Mouse (Mus musculus) hindbrain, embryonic 15.5 days (tissue): Measurements from ENCODE around the gene Sema6d. TPM values are rescaled to one million over a fixed set of nuclear protein-coding genes. Genes with fewer than 3 reads are reported as not detected.
A peak's percentile ranks its signal among the peaks of the same experiment; 100 is the strongest.

Source experiments
- ATAC-seq: fragments of 200-750 bp; cut with Nextera tagmentation; 2 replicates; pipeline ENCODE4 v1.8.0; 2017; ENCODE audit warnings: low read depth, moderate number of reproducible peaks, moderate TSS enrichment; ENCODE audit not compliant: low FRiP score
- H3K27ac ChIP-seq: fragments of 300-500 bp; sonication (generic); replicated peaks from 2 replicates; pipeline ENCODE4 v1.5.1; 2015; ENCODE audit warnings: mild to moderate bottlenecking, inconsistent platforms
- H3K27me3 ChIP-seq: fragments of 300-500 bp; sonication (generic); 2 replicates; pipeline ENCODE4 v1.6.1; 2015; ENCODE audit warnings: control low read depth, inconsistent platforms
- H3K36me3 ChIP-seq: fragments of 300-500 bp; sonication (generic); 2 replicates; pipeline ENCODE4 v1.6.1; 2015; ENCODE audit warnings: control low read depth, inconsistent platforms
- H3K4me1 ChIP-seq: fragments of 300-500 bp; sonication (generic); replicated peaks from 2 replicates; pipeline ENCODE4 v1.6.1; 2015; ENCODE audit warnings: control low read depth, inconsistent platforms
- H3K4me2 ChIP-seq: fragments of 300-500 bp; sonication (generic); 2 replicates; pipeline ENCODE4 v1.6.1; 2015; ENCODE audit warnings: moderate library complexity, mild to moderate bottlenecking, inconsistent platforms
- H3K4me3 ChIP-seq: fragments of 300-500 bp; sonication (generic); 2 replicates; pipeline ENCODE4 v1.5.1; 2015; ENCODE audit warnings: mild to moderate bottlenecking, inconsistent platforms
- H3K9ac ChIP-seq: fragments of 300-500 bp; sonication (generic); 2 replicates; pipeline ENCODE4 v1.6.1; 2015; ENCODE audit warnings: inconsistent platforms
- H3K9me3 ChIP-seq: fragments of 300-500 bp; sonication (generic); 2 replicates; pipeline ENCODE4 v1.6.1; 2016; ENCODE audit warnings: control low read depth, inconsistent platforms
- WGBS: fragments of 180-500 bp; shearing (Covaris S2); methylation state at CpG from one replicate; pipeline ENCODE4 v1.1.7; 2015; 5-methylcytosine and 5-hydroxymethylcytosine counted together
- polyA plus RNA-seq: library from polyadenylated mRNA; unstranded; fragments of >200 nt; fragmentation: Nextera tagmentation; extraction: Ambion mirVana; gene quantifications from 2 replicates; pipeline ENCODE4 v1.2.1, GENCODE M21; 2015

The Sema6d gene
- polyA plus RNA-seq, 1 experiment from 2014 or later, result 45.3 TPM

DNA sequence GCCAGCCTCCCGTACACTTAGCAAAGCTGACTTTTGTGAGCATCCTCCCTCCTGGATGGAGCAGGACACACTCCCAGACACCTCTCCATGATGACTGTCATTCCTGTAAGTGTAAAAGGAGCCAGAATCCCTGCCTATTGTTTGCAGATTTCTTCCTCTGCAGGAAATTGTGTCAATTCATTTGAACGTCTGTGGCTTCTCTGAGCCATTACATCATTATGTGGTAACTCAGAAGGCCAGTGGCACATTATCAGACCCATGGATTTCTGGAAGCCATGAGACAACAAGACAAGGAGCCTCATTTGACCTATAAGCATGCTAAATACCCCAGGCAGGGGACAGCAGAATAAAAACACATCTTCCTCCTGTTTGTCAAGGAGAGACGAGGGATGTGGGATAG lies 327.0 kb downstream of the Sema6d start:
- Histone ChIP-seq H3K4me3 (no peak overlapping the region), H3K27ac (no peak overlapping the region), H3K36me3 (no peaks in the 10 kb centered on the region), H3K9me3 (no peaks in the 10 kb centered on the region), H3K27me3 (no peaks in the 10 kb centered on the region), H3K9ac (no peak overlapping the region), H3K4me2 (no peak overlapping the region), H3K4me1 (no peaks in the 10 kb centered on the region)
- WGBS, result 70% methylated on average over 3 of the region's 3 CpGs
- ATAC-seq, result no peak

GRCm38 (mm10) chr2:124418319-124418718 lies 328.6 kb downstream of the Sema6d start:
- Histone ChIP-seq H3K9me3 (no peaks in the 10 kb centered on the region), H3K4me2 (no peak overlapping the region), H3K4me1 (no peaks in the 10 kb centered on the region), H3K9ac (no peak overlapping the region), H3K4me3 (no peak overlapping the region), H3K27ac (no peak overlapping the region), H3K27me3 (no peaks in the 10 kb centered on the region), H3K36me3 (no peaks in the 10 kb centered on the region)
- no peak for ATAC-seq
- WGBS, result 92% methylated on average over 2 of the region's 2 CpGs

DNA sequence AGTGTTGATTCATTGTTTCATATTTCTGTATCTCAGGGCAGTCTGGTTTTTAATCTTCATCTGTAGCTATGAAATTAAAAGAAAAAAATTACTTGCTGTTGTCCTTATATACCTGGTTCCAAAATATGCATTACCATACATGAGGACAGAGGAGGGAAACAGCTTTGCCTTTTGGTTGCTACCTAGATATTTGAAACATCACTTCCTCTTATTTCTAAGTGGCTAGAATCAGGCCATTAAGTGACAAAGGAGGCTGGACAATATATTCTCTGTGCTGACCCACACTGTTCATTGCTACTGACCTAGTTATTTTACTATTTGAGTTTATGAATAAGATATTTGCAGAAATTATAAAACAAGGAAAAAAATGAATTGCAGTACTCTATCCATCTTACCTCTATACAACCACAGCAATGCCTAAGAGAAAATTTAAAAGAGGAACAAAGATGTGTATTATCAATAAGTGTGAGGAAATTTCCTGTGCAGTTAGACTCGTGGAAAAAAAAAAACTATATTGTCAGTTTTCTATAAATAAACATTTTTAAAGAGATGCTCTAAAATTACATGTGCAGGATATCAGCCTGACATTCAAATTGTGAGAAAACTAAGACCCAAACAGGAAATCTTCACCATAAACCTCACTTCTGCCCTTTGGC lies 330.5 kb downstream of the Sema6d start:
- WGBS, result 63% methylated on average over 1 of the region's 1 CpGs
- H3K36me3 ChIP-seq, result no peaks in the 10 kb centered on the region
- H3K27ac ChIP-seq, result no peak overlapping the region
- H3K4me1 ChIP-seq, result no peaks in the 10 kb centered on the region
- no peak overlapping the region for H3K4me3 ChIP-seq
- no peak for ATAC-seq
- no peak overlapping the region for H3K4me2 ChIP-seq
- H3K27me3 ChIP-seq, result no peaks in the 10 kb centered on the region
- no peaks in the 10 kb centered on the region for H3K9me3 ChIP-seq
- H3K9ac ChIP-seq, result no peak overlapping the region

DNA sequence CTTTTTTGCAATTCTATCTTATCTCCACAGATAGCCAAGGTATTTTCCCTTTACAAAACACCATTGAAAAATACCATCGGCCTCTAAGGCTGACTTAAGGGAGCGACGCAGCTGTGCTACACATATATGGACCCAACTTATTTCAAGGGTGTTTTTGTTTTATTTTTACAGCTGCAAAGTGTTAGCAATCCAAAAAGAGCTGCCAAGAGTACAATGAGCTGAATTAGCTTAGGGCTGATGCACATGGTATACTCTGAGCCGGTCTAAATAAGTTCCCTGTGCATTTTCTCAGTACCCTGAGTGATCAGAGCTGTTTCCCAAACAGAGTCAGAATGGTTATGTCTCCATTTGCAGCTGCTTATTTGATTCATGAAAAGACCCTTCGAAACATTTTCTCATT lies 340.0 kb downstream of the Sema6d start:
- WGBS, result 80% methylated on average over 5 of the region's 5 CpGs
- Histone ChIP-seq H3K27ac (no peak overlapping the region), H3K36me3 (no peaks in the 10 kb centered on the region), H3K27me3 (no peaks in the 10 kb centered on the region), H3K9me3 (no peaks in the 10 kb centered on the region), H3K9ac (no peak overlapping the region), H3K4me3 (no peak overlapping the region), H3K4me1 (no peaks in the 10 kb centered on the region), H3K4me2 (no peak overlapping the region)
- no peak for ATAC-seq

DNA sequence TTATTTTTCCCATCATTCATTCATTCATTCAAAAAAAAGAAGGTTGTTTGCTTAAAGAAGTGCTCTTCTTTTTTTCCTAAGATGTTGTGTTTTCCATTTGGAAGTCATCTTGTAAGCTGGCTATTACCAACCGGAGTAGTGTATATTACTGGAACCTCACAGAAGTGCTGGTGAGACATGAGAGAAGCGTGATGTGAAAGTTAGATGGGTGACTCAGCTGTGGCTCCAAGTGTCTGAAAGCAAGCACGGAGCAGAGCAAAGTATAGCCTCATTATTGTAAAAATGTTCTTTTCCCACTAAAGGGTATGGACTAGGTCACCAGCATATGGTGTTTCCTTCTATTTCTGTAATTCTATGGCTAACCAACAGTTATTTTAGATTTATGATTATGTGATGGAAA lies 340.9 kb downstream of the Sema6d start:
- Histone ChIP-seq H3K4me2 (no peak overlapping the region), H3K9me3 (no peaks in the 10 kb centered on the region), H3K36me3 (no peaks in the 10 kb centered on the region), H3K27me3 (no peaks in the 10 kb centered on the region), H3K9ac (no peak overlapping the region), H3K4me3 (no peak overlapping the region), H3K27ac (no peak overlapping the region), H3K4me1 (peaks cover 3% of the 10 kb centered on the region)
- no peak for ATAC-seq
- 98% methylated on average over 3 of the region's 3 CpGs for WGBS

DNA sequence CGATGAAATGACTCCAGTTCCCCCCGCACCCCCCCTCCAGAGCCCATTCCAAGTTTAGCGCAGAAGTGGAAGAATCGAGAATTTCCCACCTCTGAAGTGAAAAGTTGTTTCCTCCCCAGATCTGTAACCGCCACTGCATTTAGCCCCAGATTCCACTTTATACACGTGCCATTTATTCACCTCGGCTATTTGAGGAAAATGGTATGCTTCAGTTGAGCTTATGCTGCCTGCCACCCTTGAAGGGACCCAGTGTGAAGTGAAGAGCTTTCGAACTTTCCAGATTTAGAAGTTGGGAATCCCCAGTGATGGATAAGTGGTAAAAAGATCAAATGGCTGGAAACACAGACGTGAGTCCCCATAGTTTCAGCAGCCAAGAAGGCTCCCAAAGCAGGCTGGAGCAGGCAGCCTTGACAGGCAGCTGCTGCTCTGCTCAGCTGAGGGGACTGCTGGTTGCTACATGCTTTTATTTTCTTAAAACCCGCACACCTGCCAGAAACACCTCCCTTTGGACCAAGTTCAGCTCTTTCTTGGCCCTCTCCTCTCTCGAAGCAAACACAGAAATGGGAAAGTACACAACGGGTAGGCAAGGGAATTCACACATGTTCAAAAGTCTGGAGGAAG lies 345.7 kb downstream of the Sema6d start:
- H3K9me3 ChIP-seq, result no peaks in the 10 kb centered on the region
- H3K4me1 ChIP-seq, result peaks cover 8% of the 10 kb centered on the region
- H3K36me3 ChIP-seq, result no peaks in the 10 kb centered on the region
- no peak for ATAC-seq
- no peaks in the 10 kb centered on the region for H3K27me3 ChIP-seq
- no peak overlapping the region for H3K4me2 ChIP-seq
- WGBS, result 84% methylated on average over 12 of the region's 12 CpGs
- no peak overlapping the region for H3K9ac ChIP-seq
- H3K27ac ChIP-seq, result 0 out of 2 replicates have a peak overlapping the region, but pooled peaks have one; percentile 1
- H3K4me3 ChIP-seq, result no peak overlapping the region

- no peak overlapping the region for H3K9ac ChIP-seq
- no peaks in the 10 kb centered on the region for H3K27me3 ChIP-seq
- no peaks in the 10 kb centered on the region for H3K9me3 ChIP-seq
- ATAC-seq, result no peak
- H3K4me2 ChIP-seq, result no peak overlapping the region
- H3K36me3 ChIP-seq, result no peaks in the 10 kb centered on the region
- H3K4me1 ChIP-seq, result peaks cover 8% of the 10 kb centered on the region
- H3K4me3 ChIP-seq, result no peak overlapping the region
- 82% methylated on average over 8 of the region's 8 CpGs for WGBS
- no peak overlapping the region for H3K27ac ChIP-seq
Observed at GRCm38 (mm10) chr2:124436704-124437103, 346.9 kb downstream of the Sema6d start.

DNA sequence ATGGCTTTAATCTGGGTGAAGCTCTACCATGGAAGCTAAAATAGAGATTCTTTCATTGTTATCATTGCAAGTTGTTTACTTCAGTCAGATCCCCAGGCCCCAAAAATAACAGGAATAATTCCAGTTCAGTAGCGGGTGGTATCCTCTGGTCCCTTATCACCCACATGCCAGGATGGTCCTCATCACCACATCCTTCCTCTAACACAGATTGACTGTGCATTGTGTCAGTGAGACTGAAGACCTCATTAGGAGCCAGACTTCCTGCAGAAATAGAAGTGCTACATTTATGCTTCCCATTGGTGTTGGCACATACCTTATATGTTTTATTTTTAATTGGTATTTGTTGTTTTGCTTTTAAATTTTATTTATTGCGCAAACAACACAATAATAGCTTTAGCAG lies 354.4 kb downstream of the Sema6d start:
- ATAC-seq, result no peak
- no peak overlapping the region for H3K4me3 ChIP-seq
- 90% methylated on average over 2 of the region's 2 CpGs for WGBS
- H3K9me3 ChIP-seq, result no peaks in the 10 kb centered on the region
- H3K4me2 ChIP-seq, result no peak overlapping the region
- no peak overlapping the region for H3K9ac ChIP-seq
- no peak overlapping the region for H3K27ac ChIP-seq
- H3K27me3 ChIP-seq, result no peaks in the 10 kb centered on the region
- no peaks in the 10 kb centered on the region; the same call in 1 of the 2 replicates for H3K4me1 ChIP-seq
- H3K36me3 ChIP-seq, result no peaks in the 10 kb centered on the region

GRCm38 (mm10) chr2:124455881-124456280 lies 366.1 kb downstream of the Sema6d start:
- Histone ChIP-seq H3K27ac (no peak overlapping the region), H3K9me3 (no peaks in the 10 kb centered on the region), H3K9ac (no peak overlapping the region), H3K36me3 (no peaks in the 10 kb centered on the region), H3K27me3 (no peaks in the 10 kb centered on the region), H3K4me1 (no peaks in the 10 kb centered on the region), H3K4me3 (no peak overlapping the region), H3K4me2 (no peak overlapping the region)
- no peak for ATAC-seq
- WGBS, result 75% methylated on average over 2 of the region's 2 CpGs

DNA sequence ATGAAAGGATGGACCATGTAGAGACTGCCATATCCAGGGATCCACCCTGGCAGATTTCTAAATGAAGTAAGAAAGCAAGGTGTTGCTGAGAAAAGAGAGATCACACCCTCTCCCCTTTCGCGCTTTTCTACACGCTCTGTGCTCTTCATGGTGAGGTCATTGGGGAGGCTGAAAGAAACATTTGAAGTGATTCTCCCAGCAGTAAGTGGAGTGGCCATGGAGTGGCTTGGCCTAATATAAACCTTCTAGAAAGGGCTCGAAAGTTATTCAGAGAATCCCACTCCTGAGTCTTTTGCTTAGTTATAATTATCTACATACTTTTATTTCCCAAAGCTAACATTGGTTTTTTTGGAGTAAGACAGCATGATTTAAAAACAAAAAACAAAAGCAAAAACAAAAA lies 367.2 kb downstream of the Sema6d start:
- Histone ChIP-seq H3K4me2 (no peak overlapping the region), H3K9me3 (no peaks in the 10 kb centered on the region), H3K4me3 (no peak overlapping the region), H3K27ac (no peak overlapping the region), H3K27me3 (no peaks in the 10 kb centered on the region), H3K36me3 (no peaks in the 10 kb centered on the region), H3K9ac (no peak overlapping the region), H3K4me1 (no peaks in the 10 kb centered on the region)
- WGBS, result 97% methylated on average over 4 of the region's 4 CpGs
- ATAC-seq, result no peak

GRCm38 (mm10) chr2:124458028-124458427 lies 368.3 kb downstream of the Sema6d start:
- WGBS, result 76% methylated on average over 2 of the region's 2 CpGs
- no peak overlapping the region for H3K27ac ChIP-seq
- no peaks in the 10 kb centered on the region for H3K9me3 ChIP-seq
- no peak overlapping the region for H3K4me3 ChIP-seq
- no peaks in the 10 kb centered on the region for H3K36me3 ChIP-seq
- H3K4me1 ChIP-seq, result no peaks in the 10 kb centered on the region
- ATAC-seq, result no peak
- no peaks in the 10 kb centered on the region for H3K27me3 ChIP-seq
- no peak overlapping the region for H3K9ac ChIP-seq
- no peak overlapping the region for H3K4me2 ChIP-seq

GRCm38 (mm10) chr2:124460956-124461355 lies 371.2 kb downstream of the Sema6d start:
- H3K9me3 ChIP-seq, result no peaks in the 10 kb centered on the region
- H3K27me3 ChIP-seq, result no peaks in the 10 kb centered on the region
- ATAC-seq, result no peak
- no peak overlapping the region for H3K4me2 ChIP-seq
- 62% methylated on average over 2 of the region's 2 CpGs for WGBS
- H3K27ac ChIP-seq, result no peak overlapping the region
- H3K36me3 ChIP-seq, result no peaks in the 10 kb centered on the region
- no peaks in the 10 kb centered on the region for H3K4me1 ChIP-seq
- no peak overlapping the region for H3K4me3 ChIP-seq
- H3K9ac ChIP-seq, result no peak overlapping the region

DNA sequence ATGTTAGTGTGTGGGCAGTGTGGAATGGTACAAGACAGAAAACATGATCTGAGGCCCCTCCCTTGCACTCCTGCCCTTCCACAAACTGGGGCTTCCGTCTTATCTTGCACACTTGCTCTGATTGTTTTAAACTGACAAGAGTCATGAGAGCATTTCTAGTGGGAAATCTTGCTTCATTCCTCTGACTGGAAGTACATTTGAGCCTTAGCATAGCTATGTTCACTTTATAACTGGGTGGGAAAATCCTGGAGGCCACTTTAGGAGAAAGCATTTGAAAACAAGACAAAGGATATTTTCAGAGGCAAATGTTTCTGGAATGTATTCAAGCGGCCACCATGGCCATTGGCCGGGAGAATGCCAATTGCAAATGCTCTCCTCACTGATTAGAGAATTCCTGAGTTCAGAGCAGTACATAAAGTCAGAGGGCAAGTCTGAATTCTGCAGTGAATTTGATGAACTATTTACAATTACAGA lies 371.6 kb downstream of the Sema6d start:
- whole genome bisulfite sequencing, result 55% methylated on average over 3 of the region's 3 CpGs
- H3K4me1 ChIP-seq, result no peaks in the 10 kb centered on the region

More for the DNA sequence above, 371.6 kb downstream of the Sema6d start:
- Histone ChIP-seq H3K4me2 (no peak overlapping the region), H3K36me3 (no peaks in the 10 kb centered on the region), H3K27ac (no peak overlapping the region), H3K9me3 (no peaks in the 10 kb centered on the region), H3K9ac (no peak overlapping the region), H3K27me3 (no peaks in the 10 kb centered on the region), H3K4me3 (no peak overlapping the region)
- no peak for ATAC-seq
